Mouse (Mus musculus): ENCODE measurements around the gene Akap6.

GRCm38 (mm10) chr12:52854236-52854679, 155.1 kb downstream of the Akap6 start:
- TF ChIP-seq CTCF (IDR thresholded peaks at IDR 0.05; ENCODE audit: control insufficient read depth, insufficient read depth, insufficient replicate concordance, low read depth, low read length) (no peak), POLR2A (IDR thresholded peaks at IDR 0.05; ENCODE audit: control insufficient read depth, low read depth, low read length) (no peak)

All from testis, adult 2 months (tissue).